Mouse (Mus musculus) limb, embryonic 13.5 days (tissue): Measurements from ENCODE around the gene Vezf1. TPM values are rescaled to one million over a fixed set of nuclear protein-coding genes. Genes with fewer than 3 reads are reported as not detected.
A peak's percentile ranks its signal among the peaks of the same experiment; 100 is the strongest.
"Not testable (repeated sequence)": the region's sequence is repeated elsewhere in the genome, so short reads cannot be mapped to it uniquely, and the experiment has no call there.

Experiments used
- ATAC-seq: fragments of 200-750 bp; cut with Nextera tagmentation; 2 replicates; pipeline ENCODE4 v1.8.0; 2017; ENCODE audit warnings: low read depth, moderate number of reproducible peaks, moderate TSS enrichment; ENCODE audit not compliant: low FRiP score
- H3K27ac ChIP-seq: fragments of 300-500 bp; sonication (generic); 2 replicates; pipeline ENCODE4 v1.5.1; 2015; ENCODE audit warnings: inconsistent platforms, mild to moderate bottlenecking, moderate library complexity
- H3K27me3 ChIP-seq: fragments of 300-500 bp; sonication (generic); 2 replicates; pipeline ENCODE4 v1.6.1; 2015; ENCODE audit warnings: mild to moderate bottlenecking, inconsistent platforms
- H3K36me3 ChIP-seq: fragments of 300-500 bp; sonication (generic); 2 replicates; pipeline ENCODE4 v1.6.1; 2015; ENCODE audit warnings: inconsistent platforms, mild to moderate bottlenecking, moderate library complexity
- H3K4me1 ChIP-seq: fragments of 300-500 bp; sonication (generic); 2 replicates; pipeline ENCODE4 v1.6.1; 2015; ENCODE audit warnings: inconsistent platforms
- H3K4me2 ChIP-seq: fragments of 300-500 bp; sonication (generic); replicated peaks from 2 replicates; pipeline ENCODE4 v1.6.1; 2015; ENCODE audit warnings: inconsistent platforms, mild to moderate bottlenecking, moderate library complexity
- H3K4me3 ChIP-seq: fragments of 300-500 bp; sonication (generic); 2 replicates; pipeline ENCODE4 v1.5.1; 2015; ENCODE audit warnings: moderate library complexity, mild to moderate bottlenecking, inconsistent platforms
- H3K9ac ChIP-seq: fragments of 300-500 bp; sonication (generic); 2 replicates; pipeline ENCODE4 v1.6.1; 2015; ENCODE audit warnings: mild to moderate bottlenecking, inconsistent platforms
- H3K9me3 ChIP-seq: fragments of 300-500 bp; sonication (generic); 2 replicates; pipeline ENCODE4 v1.6.1; 2016; ENCODE audit warnings: inconsistent platforms
- WGBS: fragments of 180-500 bp; shearing (Covaris S2); methylation state at CpG from one replicate; pipeline ENCODE4 v1.1.7; 2015; 5-methylcytosine and 5-hydroxymethylcytosine counted together
- polyA plus RNA-seq: library from polyadenylated mRNA; unstranded; fragments of >200 nt; fragmentation: Nextera tagmentation; extraction: Ambion mirVana; gene quantifications from 2 replicates; pipeline ENCODE4 v1.2.1, GENCODE M21; 2015

The Vezf1 gene
- polyA plus RNA-seq, 1 experiment from 2014 or later: 48.9 TPM

GRCm38 (mm10) chr11:88045159-88045558, 22.9 kb upstream of the Vezf1 start:
- not testable (repeated sequence) for H3K27ac ChIP-seq, H3K27me3 ChIP-seq, ATAC-seq, H3K4me2 ChIP-seq, H3K9me3 ChIP-seq, H3K9ac ChIP-seq, H3K4me3 ChIP-seq
- Histone ChIP-seq H3K4me1 (peaks cover 20% of the 10 kb centered on the region), H3K36me3 (peaks cover 22% of the 10 kb centered on the region)
- WGBS: 93% methylated on average over 3 of the region's 3 CpGs

- Histone ChIP-seq H3K27me3 (no peaks in the 10 kb centered on the region), H3K4me3 (0 out of 2 replicates have a peak overlapping the region, but pooled peaks have one; percentile 98), H3K4me2 (no peak overlapping the region), H3K36me3 (peaks cover 26% of the 10 kb centered on the region), H3K9me3 (no peaks in the 10 kb centered on the region), H3K9ac (no peak overlapping the region), H3K4me1 (peaks cover 25% of the 10 kb centered on the region), H3K27ac (no peak overlapping the region)
- 87% methylated on average over 4 of the region's 4 CpGs for WGBS
- ATAC-seq: no peak
These were observed 22.2 kb upstream of the Vezf1 start for GRCm38 (mm10) chr11:88045878-88046277.

GRCm38 (mm10) chr11:88046323-88046937, 21.6 kb upstream of the Vezf1 start:
- 59% methylated on average over 17 of the region's 17 CpGs for WGBS
- Histone ChIP-seq H3K4me3 (peak overlapping the region; percentile 98), H3K4me2 (peak overlapping the region; percentile 87), H3K27ac (no peak overlapping the region), H3K4me1 (peaks cover 28% of the 10 kb centered on the region), H3K9me3 (no peaks in the 10 kb centered on the region), H3K9ac (peak overlapping the region; percentile 100), H3K36me3 (peaks cover 29% of the 10 kb centered on the region), H3K27me3 (no peaks in the 10 kb centered on the region)
- no peak for ATAC-seq

GRCm38 (mm10) chr11:88046944-88047794, 20.9 kb upstream of the Vezf1 start, which contains the start of gene Srsf1:
TSS of gene Srsf1 (plus strand) at chr11:88047373.
- ATAC-seq: peak; percentile 95
- peak within 1 kb of the TSS; percentile 100 for H3K27ac ChIP-seq
- peaks cover 27% of the 10 kb centered on the region for H3K36me3 ChIP-seq
- no peaks in the 10 kb centered on the region for H3K27me3 ChIP-seq
- H3K9ac ChIP-seq: peak within 1 kb of the TSS; percentile 100
- no peaks in the 10 kb centered on the region for H3K9me3 ChIP-seq
- H3K4me1 ChIP-seq: peaks cover 28% of the 10 kb centered on the region
- peak within 1 kb of the TSS; percentile 98 for H3K4me3 ChIP-seq
- whole genome bisulfite sequencing: under 1% methylated on average over 60 of the region's 60 CpGs
- peak within 1 kb of the TSS; percentile 87 for H3K4me2 ChIP-seq

GRCm38 (mm10) chr11:88047871-88048531, 20.1 kb upstream of the Vezf1 start:
- peak overlapping the region; percentile 87 for H3K4me2 ChIP-seq
- H3K9me3 ChIP-seq: no peaks in the 10 kb centered on the region
- under 1% methylated on average over 74 of the region's 76 CpGs for WGBS
- peaks cover 33% of the 10 kb centered on the region for H3K4me1 ChIP-seq
- peak overlapping the region; percentile 100 for H3K9ac ChIP-seq
- peak overlapping the region; percentile 100 for H3K27ac ChIP-seq
- peak overlapping the region; percentile 98 for H3K4me3 ChIP-seq
- ATAC-seq: peak; percentile 70
- peaks cover 28% of the 10 kb centered on the region for H3K36me3 ChIP-seq
- no peaks in the 10 kb centered on the region for H3K27me3 ChIP-seq

GRCm38 (mm10) chr11:88048961-88049670, 19.0 kb upstream of the Vezf1 start:
- no peaks in the 10 kb centered on the region for H3K9me3 ChIP-seq
- peaks cover 33% of the 10 kb centered on the region for H3K4me1 ChIP-seq
- no peak for ATAC-seq
- peak overlapping the region; percentile 100 for H3K9ac ChIP-seq
- H3K27ac ChIP-seq: no peak overlapping the region
- H3K36me3 ChIP-seq: peaks cover 33% of the 10 kb centered on the region
- H3K27me3 ChIP-seq: no peaks in the 10 kb centered on the region
- H3K4me2 ChIP-seq: peak overlapping the region; percentile 87
- peak overlapping the region; percentile 98 for H3K4me3 ChIP-seq
- WGBS: 24% methylated on average over 26 of the region's 26 CpGs

GRCm38 (mm10) chr11:88049732-88050131, 18.3 kb upstream of the Vezf1 start:
- Histone ChIP-seq H3K27ac (no peak overlapping the region), H3K36me3 (peaks cover 33% of the 10 kb centered on the region), H3K4me2 (peak overlapping the region; percentile 87), H3K4me3 (peak overlapping the region; percentile 98), H3K9ac (no peak overlapping the region), H3K9me3 (no peaks in the 10 kb centered on the region), H3K27me3 (no peaks in the 10 kb centered on the region), H3K4me1 (peaks cover 33% of the 10 kb centered on the region)
- ATAC-seq: no peak

- no peak overlapping the region for H3K9ac ChIP-seq
- no peak overlapping the region for H3K27ac ChIP-seq
- no peak overlapping the region for H3K4me2 ChIP-seq
- H3K9me3 ChIP-seq: no peaks in the 10 kb centered on the region
- no peaks in the 10 kb centered on the region for H3K27me3 ChIP-seq
- H3K4me3 ChIP-seq: no peak overlapping the region
- 82% methylated on average over 4 of the region's 4 CpGs for WGBS
- ATAC-seq: no peak
- H3K36me3 ChIP-seq: peaks cover 38% of the 10 kb centered on the region
- peaks cover 27% of the 10 kb centered on the region for H3K4me1 ChIP-seq
These were observed 15.4 kb upstream of the Vezf1 start for GRCm38 (mm10) chr11:88052638-88053037.

- no peak for ATAC-seq
- peaks cover 36% of the 10 kb centered on the region for H3K36me3 ChIP-seq
- WGBS: 53% methylated on average over 3 of the region's 3 CpGs
These were observed 14.3 kb upstream of the Vezf1 start for GRCm38 (mm10) chr11:88053821-88054220.

GRCm38 (mm10) chr11:88054589-88054988, 13.5 kb upstream of the Vezf1 start:
- Histone ChIP-seq H3K9ac (no peak overlapping the region), H3K4me1 (peaks cover 21% of the 10 kb centered on the region), H3K4me3 (no peak overlapping the region), H3K27me3 (no peaks in the 10 kb centered on the region), H3K9me3 (no peaks in the 10 kb centered on the region), H3K27ac (no peak overlapping the region), H3K4me2 (no peak overlapping the region), H3K36me3 (peaks cover 29% of the 10 kb centered on the region)
- WGBS: 74% methylated on average over 1 of the region's 1 CpGs
- ATAC-seq: no peak

More at GRCm38 (mm10) chr11:88053821-88054220, 14.3 kb upstream of the Vezf1 start:
- no peak overlapping the region for H3K4me3 ChIP-seq
- no peaks in the 10 kb centered on the region for H3K27me3 ChIP-seq
- peaks cover 26% of the 10 kb centered on the region for H3K4me1 ChIP-seq
- no peak overlapping the region for H3K4me2 ChIP-seq
- H3K27ac ChIP-seq: no peak overlapping the region
- no peak overlapping the region for H3K9ac ChIP-seq
- H3K9me3 ChIP-seq: no peaks in the 10 kb centered on the region

GRCm38 (mm10) chr11:88055777-88056176, 12.3 kb upstream of the Vezf1 start:
- peaks cover 20% of the 10 kb centered on the region for H3K36me3 ChIP-seq
- no peaks in the 10 kb centered on the region for H3K27me3 ChIP-seq
- 88% methylated on average over 2 of the region's 2 CpGs for WGBS
- peaks cover 12% of the 10 kb centered on the region for H3K4me1 ChIP-seq
- no peak overlapping the region for H3K4me3 ChIP-seq
- no peaks in the 10 kb centered on the region for H3K9me3 ChIP-seq
- ATAC-seq: no peak
- no peak overlapping the region for H3K27ac ChIP-seq
- H3K4me2 ChIP-seq: no peak overlapping the region
- H3K9ac ChIP-seq: no peak overlapping the region
